Mouse (Mus musculus) olfactory bulb, adult 2 months (tissue): Measurements from ENCODE around the gene Aspscr1.

Source experiments
- CTCF ChIP-seq: fragments of 200-500 bp; IDR thresholded peaks from 2 replicates; pipeline ENCODE4 v1.5.1; 2012; ENCODE audit warnings: low read depth, mild to moderate bottlenecking, low read length, moderate library complexity; ENCODE audit not compliant: insufficient read depth
- POLR2A ChIP-seq: fragments of 200-500 bp; IDR thresholded peaks from 2 replicates; pipeline ENCODE4 v1.6.1; 2012; ENCODE audit warnings: mild to moderate bottlenecking, low read depth, low read length, moderate library complexity; ENCODE audit not compliant: insufficient read depth

DNA sequence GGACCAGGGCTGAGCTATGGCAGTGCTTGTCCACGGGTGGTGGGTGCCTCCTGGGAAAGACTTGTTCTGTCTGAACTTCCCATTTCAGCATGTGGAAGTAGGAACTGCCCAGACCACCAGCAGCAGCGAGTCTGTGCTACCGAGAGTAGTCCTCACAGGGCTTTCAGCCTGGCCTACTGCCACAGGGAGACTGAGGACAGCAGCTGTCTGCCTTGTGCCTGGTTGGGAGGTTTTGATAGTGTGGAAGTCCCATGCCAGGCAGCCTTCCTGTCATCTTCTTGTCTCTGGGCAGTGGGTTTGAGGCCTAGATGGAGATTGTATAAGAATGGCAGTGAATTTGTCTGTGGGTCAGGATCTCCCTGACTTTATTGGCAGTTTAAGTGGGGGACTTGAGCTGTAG lies 16.6 kb downstream of the Aspscr1 start:
- TF ChIP-seq CTCF (no peak), POLR2A (no peak)
